Mouse (Mus musculus) E14TG2a.4 (cell line): Measurements from ENCODE around the gene Hspb7.

Experiments used
- H3K27me3 ChIP-seq: 2 replicates; pipeline ENCODE4 v1.6.1; 2014; ENCODE audit warnings: low read length, control low read depth; ENCODE audit not compliant: insufficient read depth
- H3K36me3 ChIP-seq: 2 replicates; pipeline ENCODE4 v1.6.1; 2014; ENCODE audit warnings: low read length, control low read depth; ENCODE audit not compliant: insufficient read depth
- H3K4me1 ChIP-seq: replicated peaks from 2 replicates; pipeline ENCODE4 v1.6.1; 2014; ENCODE audit warnings: low read depth, low read length, control low read depth
- H3K4me3 ChIP-seq: replicated peaks from 2 replicates; pipeline ENCODE4 v1.5.1; 2014; ENCODE audit warnings: mild to moderate bottlenecking, low read length
- H3K9me3 ChIP-seq: 2 replicates; pipeline ENCODE4 v1.6.1; 2014; ENCODE audit warnings: low read length, control low read depth
- CTCF ChIP-seq: conservative IDR thresholded peaks from 2 replicates; pipeline ENCODE4 v1.5.1; 2014; ENCODE audit warnings: low read length
- NANOG ChIP-seq: IDR thresholded peaks from 2 replicates; pipeline ENCODE4 v1.6.1; 2014; ENCODE audit warnings: borderline replicate concordance, low read length, mixed read lengths
- POU5F1 ChIP-seq: IDR thresholded peaks from 2 replicates; pipeline ENCODE4 v1.6.1; 2014; ENCODE audit warnings: low read length, borderline replicate concordance

Hspb7 gene

GRCm38 (mm10) chr4:141406516-141407299 is 13.9 kb upstream of the Hspb7 start:
- Histone ChIP-seq H3K36me3 (no peaks in the 10 kb centered on the region), H3K4me1 (peaks cover 37% of the 10 kb centered on the region), H3K9me3 (no peaks in the 10 kb centered on the region), H3K4me3 (no peak overlapping the region), H3K27me3 (peaks cover 26% of the 10 kb centered on the region)
- TF ChIP-seq POU5F1 (no peak), CTCF (peak; percentile 54)

GRCm38 (mm10) chr4:141408577-141408976 is 12.0 kb upstream of the Hspb7 start:
- H3K4me1 ChIP-seq: peaks cover 37% of the 10 kb centered on the region
- TF ChIP-seq CTCF: no peak
- no peak for TF ChIP-seq POU5F1
- TF ChIP-seq NANOG: no peak
- H3K9me3 ChIP-seq: peaks cover 4% of the 10 kb centered on the region
- no peak overlapping the region for H3K4me3 ChIP-seq
- peaks cover 29% of the 10 kb centered on the region for H3K27me3 ChIP-seq
- no peaks in the 10 kb centered on the region for H3K36me3 ChIP-seq

GRCm38 (mm10) chr4:141411430-141411992 is 9.1 kb upstream of the Hspb7 start:
- peak overlapping the region; percentile 35 for H3K4me3 ChIP-seq
- peaks cover 4% of the 10 kb centered on the region for H3K9me3 ChIP-seq
- no peaks in the 10 kb centered on the region for H3K36me3 ChIP-seq
- TF ChIP-seq POU5F1 (no peak), CTCF (peak; percentile 58)
- H3K4me1 ChIP-seq: peaks cover 26% of the 10 kb centered on the region
- peaks cover 39% of the 10 kb centered on the region for H3K27me3 ChIP-seq

GRCm38 (mm10) chr4:141415924-141416323 is 4.7 kb upstream of the Hspb7 start, which contains the start of gene Clcnkb:
Gene Clcnkb, minus strand, starts transcription at chr4:141416014.
- Histone ChIP-seq H3K9me3 (peaks cover 4% of the 10 kb centered on the region), H3K4me3 (0 out of 2 replicates have a peak within 1 kb of the TSS, but pooled peaks have one; percentile 5), H3K4me1 (peaks cover 21% of the 10 kb centered on the region), H3K27me3 (peaks cover 24% of the 10 kb centered on the region), H3K36me3 (no peaks in the 10 kb centered on the region)
- no peak for TF ChIP-seq POU5F1
- TF ChIP-seq CTCF: no peak
- TF ChIP-seq NANOG: no peak

- H3K27me3 ChIP-seq: peaks cover 34% of the 10 kb centered on the region
- H3K4me3 ChIP-seq: no peak overlapping the region
- H3K4me1 ChIP-seq: peaks cover 24% of the 10 kb centered on the region
- no peaks in the 10 kb centered on the region for H3K9me3 ChIP-seq
- no peaks in the 10 kb centered on the region for H3K36me3 ChIP-seq
- TF ChIP-seq NANOG: no peak
- TF ChIP-seq POU5F1: no peak
- TF ChIP-seq CTCF: no peak
These were observed 984 bp upstream of the Hspb7 start for GRCm38 (mm10) chr4:141419398-141420191.

GRCm38 (mm10) chr4:141420886-141421285 is 307 bp downstream of the Hspb7 start:
- no peaks in the 10 kb centered on the region for H3K36me3 ChIP-seq
- H3K9me3 ChIP-seq: no peaks in the 10 kb centered on the region
- no peak overlapping the region; the same call in 1 of the 2 replicates for H3K4me3 ChIP-seq
- peaks cover 32% of the 10 kb centered on the region for H3K4me1 ChIP-seq
- peaks cover 28% of the 10 kb centered on the region for H3K27me3 ChIP-seq
- TF ChIP-seq POU5F1: no peak
- no peak for TF ChIP-seq NANOG
- TF ChIP-seq CTCF: no peak

- H3K9me3 ChIP-seq: no peaks in the 10 kb centered on the region
- peaks cover 23% of the 10 kb centered on the region for H3K27me3 ChIP-seq
- peaks cover 35% of the 10 kb centered on the region for H3K4me1 ChIP-seq
- no peaks in the 10 kb centered on the region for H3K36me3 ChIP-seq
- H3K4me3 ChIP-seq: no peak overlapping the region; the same call in 1 of the 2 replicates
- TF ChIP-seq CTCF (no peak), NANOG (no peak), POU5F1 (no peak)
These were observed 844 bp downstream of the Hspb7 start for GRCm38 (mm10) chr4:141421423-141421822.

GRCm38 (mm10) chr4:141422841-141423240 is 2.3 kb downstream of the Hspb7 start:
- peaks cover 49% of the 10 kb centered on the region for H3K4me1 ChIP-seq
- peaks cover 23% of the 10 kb centered on the region for H3K27me3 ChIP-seq
- H3K9me3 ChIP-seq: no peaks in the 10 kb centered on the region
- H3K36me3 ChIP-seq: no peaks in the 10 kb centered on the region
- no peak overlapping the region for H3K4me3 ChIP-seq
- TF ChIP-seq CTCF (no peak), NANOG (no peak)
